Mouse (Mus musculus) Patski (cell line): ENCODE measurements at regions not wholly inside any gene's neighbourhood (a gene's known extent, or its start where the extent isn't known, plus 50 kb on each side); places are given as distances from the start of the nearest gene placed in this dataset.

Experiments used
- ATAC-seq: fragments of 100-300 bp; one replicate; pipeline ENCODE4 v1.8.0; 2021
- CTCF ChIA-PET: fragments of 350-600 bp; sonication (Branson Sonifier 250); formaldehyde crosslinking; loops from one replicate; lab custom pipeline; 2022; ENCODE audit warnings: inconsistent platforms; lab: Charles Lee
- POLR2A ChIA-PET: fragments of 350-600 bp; sonication (Branson Sonifier 250); formaldehyde crosslinking; loops from one replicate; lab custom pipeline; 2022; ENCODE audit warnings: antibody characterized with exemption, inconsistent platforms; lab: Charles Lee
- DNase-seq: peaks from one replicate; pipeline ENCODE4 v3.0.0-alpha.2; 2011; ENCODE audit warnings: low read depth, low spot score
- H3K27me3 ChIP-seq: fragments of 371-371 bp; one replicate; pipeline ENCODE4 v1.5.1; 2021
- CTCF ChIP-seq: fragments of 100-300 bp; IDR thresholded peaks from one replicate; pipeline ENCODE4 v1.5.1; 2021
- in situ Hi-C: fragments of 300-500 bp; cut with MboI; formaldehyde crosslinking; loops from 3 replicates; pipeline ENCODE4 v1.11.1; 2018; ENCODE audit warnings: low pct_unique_long_range_greater_than_20kb, mixed read lengths

GRCm38 (mm10) chr13:94708786-94709185, 79.9 kb upstream of the Tbca start:
- TF ChIP-seq CTCF = no peak
- POLR2A ChIA-PET = no interaction called here
- in situ Hi-C loops = no loop called here
- ATAC-seq (no peak), DNase-seq (no peak)
- H3K27me3 ChIP-seq = peaks cover 63% of the 10 kb centered on the region
- CTCF ChIA-PET = interaction anchor here (1.1 kb wide), 1 partner anchor 21 kb away, joined by 3 read pairs; no protein-coding TSS in a partner anchor

DNA sequence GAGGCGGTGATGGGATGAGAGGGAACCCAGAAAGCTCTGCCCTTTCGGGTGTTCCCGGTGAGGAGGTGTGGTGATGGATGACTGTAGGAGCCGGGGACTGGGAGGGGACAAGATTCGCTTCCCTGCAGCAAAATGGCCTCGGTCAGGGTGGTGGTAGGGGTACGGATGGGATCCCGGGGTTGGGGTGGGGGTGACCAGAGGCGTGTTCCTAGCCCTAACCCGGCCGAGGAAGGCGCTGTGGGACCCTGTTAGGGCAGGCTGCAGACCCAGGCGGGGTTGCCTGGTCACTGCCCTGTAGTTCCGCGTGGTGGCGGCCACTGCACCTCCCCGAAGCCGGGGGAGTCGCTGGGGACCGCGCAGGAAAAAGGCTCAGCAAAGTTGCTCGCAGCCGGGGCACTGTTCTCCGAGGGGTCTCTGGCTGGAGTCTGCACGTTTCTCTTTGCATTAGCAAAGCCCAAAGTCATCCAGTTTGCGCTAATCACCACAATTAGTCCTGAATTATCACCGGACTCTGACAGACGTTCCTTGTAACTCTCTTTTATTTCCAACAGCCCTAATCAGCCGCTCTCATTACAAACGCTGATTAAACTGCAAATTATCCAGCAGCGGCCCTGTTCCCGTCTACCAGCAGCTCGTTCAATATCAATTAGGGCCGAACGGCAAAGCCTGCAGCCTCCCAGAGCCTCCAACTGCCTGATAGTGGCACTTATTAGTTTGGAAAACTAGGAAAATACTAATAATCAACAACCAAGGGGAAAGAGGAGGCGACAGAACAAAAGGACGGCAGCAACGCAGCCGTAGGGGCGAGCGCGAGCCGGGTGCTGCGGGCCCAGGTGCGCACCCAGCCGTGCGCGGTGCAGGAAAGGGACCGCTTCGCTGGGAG, 78.8 kb upstream of the Tbca start:
- CTCF ChIA-PET = no interaction called here
- in situ Hi-C loops = no loop called here
- TF ChIP-seq CTCF = no peak
- POLR2A ChIA-PET = no interaction called here
- ATAC-seq (no peak), DNase-seq (no peak)
- peaks cover 71% of the 10 kb centered on the region for H3K27me3 ChIP-seq

DNA sequence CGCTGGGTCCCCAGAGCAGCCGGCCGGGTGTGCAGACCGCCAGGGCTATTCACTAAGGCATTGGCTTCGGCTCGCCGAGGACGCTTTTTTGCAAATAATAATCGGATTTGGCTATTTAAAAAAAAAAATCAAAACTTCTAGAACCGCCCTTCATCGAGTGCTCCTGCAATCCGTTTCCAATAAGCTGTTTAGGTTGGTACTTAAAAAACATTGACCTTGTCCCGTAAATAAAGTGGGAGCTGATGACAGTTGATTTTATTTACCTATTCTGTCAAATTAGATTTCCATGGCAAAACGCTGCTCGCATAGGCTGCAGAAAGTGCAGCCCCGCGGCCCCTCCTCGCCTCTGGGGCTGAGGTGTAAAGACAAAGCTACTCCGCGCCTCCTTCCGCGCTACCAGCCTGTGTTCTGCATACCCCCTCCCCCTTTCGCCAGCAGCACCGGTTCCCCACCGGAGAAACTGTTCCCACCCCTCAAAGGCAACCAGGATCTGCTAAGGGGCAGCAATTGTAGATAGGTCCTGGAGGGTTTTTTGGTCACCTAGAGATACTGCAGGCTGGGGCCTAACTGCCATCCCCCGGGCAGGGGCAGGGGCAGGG, 78.0 kb upstream of the Tbca start:
- in situ Hi-C loops = no loop called here
- no peak for ATAC-seq
- H3K27me3 ChIP-seq = peaks cover 70% of the 10 kb centered on the region
- no peak for DNase-seq
- CTCF ChIA-PET = no interaction called here
- POLR2A ChIA-PET = no interaction called here
- TF ChIP-seq CTCF = no peak

DNA sequence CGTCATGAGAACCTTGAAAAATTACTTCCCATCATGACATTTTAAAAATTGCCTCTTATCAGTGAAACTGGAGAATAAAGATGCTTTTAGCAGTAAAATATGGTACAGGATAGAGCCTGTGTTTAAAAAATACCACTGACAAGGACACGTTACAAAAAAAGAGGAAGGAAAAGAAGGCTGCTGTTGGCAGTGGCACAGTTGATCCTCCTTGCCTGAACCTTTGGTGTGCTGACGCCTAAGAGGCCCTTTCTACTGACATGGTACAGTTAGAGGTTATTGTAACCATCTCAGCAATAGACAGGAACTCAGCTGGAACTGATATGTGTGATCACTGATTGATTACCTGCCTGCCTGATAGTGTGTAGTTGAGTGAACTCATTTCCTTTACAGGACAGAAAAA, 75.3 kb upstream of the Tbca start:
- TF ChIP-seq CTCF = no peak
- ChIA-PET CTCF (no interaction called here), POLR2A (no interaction called here)
- peaks cover 60% of the 10 kb centered on the region for H3K27me3 ChIP-seq
- ATAC-seq = no peak
- no peak for DNase-seq
- in situ Hi-C loops = no loop called here

- DNase-seq (no peak), ATAC-seq (no peak)
- ChIA-PET CTCF (no interaction called here), POLR2A (no interaction called here)
- peaks cover 48% of the 10 kb centered on the region for H3K27me3 ChIP-seq
- in situ Hi-C loops = no loop called here
- no peak for TF ChIP-seq CTCF
Measured at GRCm38 (mm10) chr13:94721625-94722024, 67.1 kb upstream of the Tbca start.
